Mouse (Mus musculus): Measurements from ENCODE around the gene Cks1b. TPM values are rescaled to one million over a fixed set of nuclear protein-coding genes. Genes with fewer than 3 reads are reported as not detected.

The Cks1b gene
- polyA plus RNA-seq, 1 experiment from 2014 or later: 510 TPM

DNA sequence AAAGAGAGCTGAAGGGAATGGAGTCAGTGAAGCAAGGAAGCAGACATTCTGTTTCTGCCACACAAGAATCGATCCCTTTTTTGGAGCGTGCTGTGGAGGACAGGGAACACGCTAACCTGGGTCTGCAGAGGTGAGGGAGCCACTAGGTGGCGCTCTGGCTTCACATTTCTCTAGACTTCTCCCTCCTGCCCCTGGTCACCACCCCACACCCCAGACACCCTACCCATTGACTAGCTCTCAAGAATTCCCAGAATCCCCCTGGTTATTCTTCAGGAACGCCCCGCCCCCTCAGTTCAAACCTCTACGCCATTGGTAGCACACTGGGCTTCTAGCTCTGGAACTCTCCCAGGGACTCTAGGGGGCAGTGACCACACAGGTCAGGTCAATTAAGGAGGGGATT lies 31.4 kb upstream of the Cks1b start:
- no peaks in the 10 kb centered on the region for H3K9me3 ChIP-seq (ENCODE audit: control insufficient read depth, low read length)
- peaks cover 26% of the 10 kb centered on the region for H3K36me3 ChIP-seq (ENCODE audit: control insufficient read depth, insufficient read depth, low read length)
- WGBS: 48% methylated on average over 7 of the region's 7 CpGs
- no peak overlapping the region for H3K4me2 ChIP-seq (ENCODE audit: low read length)
- DNase-seq (ENCODE audit: low spot score) (peak; percentile 85), ATAC-seq (replicated peaks; ENCODE audit: low FRiP score, low TSS enrichment, low read depth) (0 out of 2 replicates have a peak, but pooled peaks have one; percentile 32)
- no peak overlapping the region for H3K4me3 ChIP-seq (ENCODE audit: low read depth, low read length)
- H3K27me3 ChIP-seq (replicated peaks; ENCODE audit: control insufficient read depth, insufficient read depth, low read length): no peaks in the 10 kb centered on the region
- H3K4me1 ChIP-seq (replicated peaks; ENCODE audit: control insufficient read depth, insufficient read depth, low read length): 0 out of 2 replicates have a peak, but pooled peaks cover 4% of the 10 kb centered on the region
- no peak overlapping the region for H3K9ac ChIP-seq (ENCODE audit: low read length)
- H3K27ac ChIP-seq (ENCODE audit: low read depth): no peak overlapping the region

DNA sequence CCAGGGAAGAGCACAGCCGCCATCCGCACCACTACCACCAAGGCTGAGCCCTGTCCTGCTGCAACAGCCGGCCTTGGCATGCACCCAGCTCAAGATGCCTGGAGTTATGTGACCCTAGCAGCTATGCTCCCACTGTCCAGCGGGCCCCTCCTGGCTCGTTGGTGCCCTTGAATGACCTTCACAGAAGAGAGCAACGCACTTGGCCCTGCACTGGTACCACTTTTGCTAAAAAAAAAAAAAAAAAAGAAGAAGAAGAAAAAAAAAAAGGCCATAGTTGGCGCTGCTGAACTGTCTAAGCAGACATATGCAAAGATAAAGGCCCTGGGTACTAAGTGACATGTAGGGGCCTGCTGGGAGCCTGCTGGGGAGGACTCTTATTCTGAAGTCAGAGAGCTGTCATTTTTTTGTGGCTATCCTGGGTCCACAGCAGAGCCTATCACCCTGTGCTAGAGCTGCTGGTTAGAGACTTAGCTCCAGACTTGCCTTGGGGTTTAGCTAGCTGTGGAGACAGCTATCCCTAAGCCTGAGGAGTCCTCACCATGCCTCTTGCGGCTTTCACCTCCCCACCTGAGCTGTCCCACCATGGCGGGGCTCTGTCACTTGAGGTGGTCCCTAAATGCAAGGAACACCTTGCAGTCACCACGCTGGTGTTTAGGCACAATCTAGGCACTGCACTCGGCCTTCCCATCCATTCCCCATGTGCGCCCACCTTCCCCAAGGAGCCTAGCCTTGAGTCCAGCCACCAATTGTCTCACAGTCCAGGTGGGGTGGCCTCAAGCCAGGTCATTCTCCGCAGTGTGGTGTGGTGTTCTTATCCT lies 30.7 kb upstream of the Cks1b start:
- 63% methylated on average over 13 of the region's 13 CpGs for WGBS

GRCm38 (mm10) chr3:89440691-89441090 lies 22.5 kb upstream of the Cks1b start:
- no peak for ATAC-seq (replicated peaks; ENCODE audit: low FRiP score, low TSS enrichment, low read depth)
- no peak overlapping the region for H3K4me3 ChIP-seq (ENCODE audit: low read depth, low read length)
- H3K4me2 ChIP-seq (ENCODE audit: low read length): no peak overlapping the region
- no peak overlapping the region for H3K27ac ChIP-seq (ENCODE audit: low read depth)
- H3K27me3 ChIP-seq (replicated peaks; ENCODE audit: control insufficient read depth, insufficient read depth, low read length): no peaks in the 10 kb centered on the region
- DNase-seq (ENCODE audit: low spot score): no peak
- peaks cover 10% of the 10 kb centered on the region for H3K4me1 ChIP-seq (replicated peaks; ENCODE audit: control insufficient read depth, insufficient read depth, low read length)
- H3K9me3 ChIP-seq (ENCODE audit: control insufficient read depth, low read length): no peaks in the 10 kb centered on the region
- WGBS: 100% methylated on average over 2 of the region's 2 CpGs
- H3K9ac ChIP-seq (ENCODE audit: low read length): no peak overlapping the region
- H3K36me3 ChIP-seq (ENCODE audit: control insufficient read depth, insufficient read depth, low read length): peaks cover 18% of the 10 kb centered on the region

More for the DNA sequence above, 30.7 kb upstream of the Cks1b start:
- H3K9me3 ChIP-seq (ENCODE audit: control insufficient read depth, low read length): no peaks in the 10 kb centered on the region
- no peak overlapping the region for H3K9ac ChIP-seq (ENCODE audit: low read length)
- 0 out of 2 replicates have a peak, but pooled peaks cover 4% of the 10 kb centered on the region for H3K4me1 ChIP-seq (replicated peaks; ENCODE audit: control insufficient read depth, insufficient read depth, low read length)
- H3K4me2 ChIP-seq (ENCODE audit: low read length): no peak overlapping the region
- no peak overlapping the region for H3K4me3 ChIP-seq (ENCODE audit: low read depth, low read length)
- no peak for DNase-seq (ENCODE audit: low spot score)
- H3K27me3 ChIP-seq (replicated peaks; ENCODE audit: control insufficient read depth, insufficient read depth, low read length): no peaks in the 10 kb centered on the region
- H3K36me3 ChIP-seq (ENCODE audit: control insufficient read depth, insufficient read depth, low read length): peaks cover 29% of the 10 kb centered on the region
- ATAC-seq (replicated peaks; ENCODE audit: low FRiP score, low TSS enrichment, low read depth): no peak
- H3K27ac ChIP-seq (ENCODE audit: low read depth): no peak overlapping the region

DNA sequence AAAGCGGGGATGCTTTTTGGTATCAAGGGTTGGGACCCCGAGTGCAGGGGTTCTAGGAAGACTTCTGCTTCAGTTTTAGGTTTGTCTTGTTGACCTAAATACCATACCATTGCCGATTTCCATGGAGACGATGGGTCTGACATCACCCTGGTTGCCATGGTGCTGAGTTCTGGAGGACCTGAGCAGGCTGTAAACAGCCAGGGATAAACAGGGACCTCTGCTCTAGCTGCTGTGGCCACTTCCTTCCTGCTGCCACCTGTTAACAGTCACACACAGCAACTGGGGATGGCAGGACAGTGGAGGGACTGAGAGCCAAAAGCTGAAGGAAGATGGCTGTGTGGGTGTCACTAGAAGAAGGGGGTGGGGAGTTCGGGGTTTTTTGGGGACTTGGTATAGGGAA lies 19.1 kb upstream of the Cks1b start:
- Histone ChIP-seq H3K27ac (ENCODE audit: low read depth) (peak overlapping the region; percentile 58), H3K4me1 (replicated peaks; ENCODE audit: control insufficient read depth, insufficient read depth, low read length) (peaks cover 10% of the 10 kb centered on the region), H3K36me3 (ENCODE audit: control insufficient read depth, insufficient read depth, low read length) (peaks cover 34% of the 10 kb centered on the region), H3K4me2 (ENCODE audit: low read length) (peak overlapping the region; percentile 58), H3K9ac (ENCODE audit: low read length) (peak overlapping the region; percentile 56), H3K27me3 (replicated peaks; ENCODE audit: control insufficient read depth, insufficient read depth, low read length) (no peaks in the 10 kb centered on the region), H3K9me3 (ENCODE audit: control insufficient read depth, low read length) (no peaks in the 10 kb centered on the region), H3K4me3 (ENCODE audit: low read depth, low read length) (peak overlapping the region; percentile 50)
- ATAC-seq (replicated peaks; ENCODE audit: low FRiP score, low TSS enrichment, low read depth) (no peak), DNase-seq (ENCODE audit: low spot score) (no peak)
- 36% methylated on average over 5 of the region's 5 CpGs for WGBS

- Histone ChIP-seq H3K4me3 (ENCODE audit: low read depth, low read length) (peak within 1 kb of the TSS; percentile 50), H3K4me2 (ENCODE audit: low read length) (peak within 1 kb of the TSS; percentile 58), H3K36me3 (ENCODE audit: control insufficient read depth, insufficient read depth, low read length) (peaks cover 36% of the 10 kb centered on the region), H3K9me3 (ENCODE audit: control insufficient read depth, low read length) (no peaks in the 10 kb centered on the region), H3K27me3 (replicated peaks; ENCODE audit: control insufficient read depth, insufficient read depth, low read length) (no peaks in the 10 kb centered on the region), H3K9ac (ENCODE audit: low read length) (peak within 1 kb of the TSS; percentile 56), H3K4me1 (replicated peaks; ENCODE audit: control insufficient read depth, insufficient read depth, low read length) (peaks cover 14% of the 10 kb centered on the region), H3K27ac (ENCODE audit: low read depth) (peak within 1 kb of the TSS; percentile 58)
- WGBS: 5% methylated on average over 16 of the region's 16 CpGs
- ATAC-seq (replicated peaks; ENCODE audit: low FRiP score, low TSS enrichment, low read depth): peak; percentile 84
- DNase-seq (ENCODE audit: low spot score): peak; percentile 78
Measured at GRCm38 (mm10) chr3:89436176-89437113, 18.3 kb upstream of the Cks1b start, which contains the start of gene Pbxip1. Gene Pbxip1 (plus strand): TSS chr3:89436706.

DNA sequence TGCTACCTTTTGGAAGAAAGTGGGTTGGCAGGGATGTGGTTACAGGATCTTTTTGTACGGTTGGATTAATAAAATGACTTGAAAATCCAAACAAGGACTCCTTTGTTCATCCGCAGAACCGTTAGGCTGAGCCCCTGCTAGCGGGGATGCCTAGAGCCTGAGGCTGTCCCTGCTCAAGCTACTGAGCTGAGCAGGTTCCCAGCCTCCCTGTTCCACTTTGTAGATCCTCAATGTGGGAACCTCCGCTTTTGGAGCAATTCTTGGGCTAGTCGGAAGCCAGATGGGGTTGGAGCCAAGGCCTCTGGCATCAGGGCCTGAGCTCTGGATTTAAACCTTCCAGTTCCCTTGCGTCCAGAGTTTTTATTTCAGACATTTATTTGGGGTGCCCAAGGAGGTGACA lies 16.9 kb upstream of the Cks1b start:
- 81% methylated on average over 7 of the region's 7 CpGs for WGBS

DNA sequence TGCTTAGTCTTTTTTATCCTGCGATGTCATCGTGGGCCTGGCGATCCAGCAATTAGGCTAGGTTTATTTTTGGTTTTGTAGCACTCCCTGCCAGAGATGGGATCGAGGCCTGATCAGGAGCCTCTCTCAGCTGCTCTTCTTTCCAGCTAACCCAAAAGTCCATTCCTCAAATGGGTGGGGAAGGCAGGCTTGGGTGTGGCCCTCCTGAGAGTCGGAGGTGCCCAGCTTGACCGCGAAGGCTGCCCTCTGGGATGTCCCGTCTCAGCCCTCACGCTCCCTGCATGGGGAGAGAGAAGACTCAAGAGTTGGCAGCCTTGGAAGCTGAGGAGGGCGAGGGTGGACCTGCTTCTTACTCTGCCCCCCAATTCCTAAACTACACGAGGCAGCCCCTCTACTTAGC lies 16.3 kb upstream of the Cks1b start:
- Histone ChIP-seq H3K4me2 (ENCODE audit: low read length) (no peak overlapping the region), H3K9me3 (ENCODE audit: control insufficient read depth, low read length) (no peaks in the 10 kb centered on the region), H3K9ac (ENCODE audit: low read length) (no peak overlapping the region), H3K36me3 (ENCODE audit: control insufficient read depth, insufficient read depth, low read length) (peaks cover 34% of the 10 kb centered on the region), H3K27me3 (replicated peaks; ENCODE audit: control insufficient read depth, insufficient read depth, low read length) (no peaks in the 10 kb centered on the region), H3K27ac (ENCODE audit: low read depth) (no peak overlapping the region), H3K4me3 (ENCODE audit: low read depth, low read length) (no peak overlapping the region), H3K4me1 (replicated peaks; ENCODE audit: control insufficient read depth, insufficient read depth, low read length) (peaks cover 20% of the 10 kb centered on the region)
- no peak for ATAC-seq (replicated peaks; ENCODE audit: low FRiP score, low TSS enrichment, low read depth)
- 75% methylated on average over 11 of the region's 11 CpGs for WGBS
- DNase-seq (ENCODE audit: low spot score): no peak

More for the DNA sequence above, 16.9 kb upstream of the Cks1b start:
- no peak for DNase-seq (ENCODE audit: low spot score)
- Histone ChIP-seq H3K36me3 (ENCODE audit: control insufficient read depth, insufficient read depth, low read length) (peaks cover 34% of the 10 kb centered on the region), H3K4me1 (replicated peaks; ENCODE audit: control insufficient read depth, insufficient read depth, low read length) (peaks cover 20% of the 10 kb centered on the region), H3K27me3 (replicated peaks; ENCODE audit: control insufficient read depth, insufficient read depth, low read length) (no peaks in the 10 kb centered on the region), H3K4me3 (ENCODE audit: low read depth, low read length) (no peak overlapping the region), H3K9ac (ENCODE audit: low read length) (no peak overlapping the region), H3K27ac (ENCODE audit: low read depth) (no peak overlapping the region), H3K9me3 (ENCODE audit: control insufficient read depth, low read length) (no peaks in the 10 kb centered on the region), H3K4me2 (ENCODE audit: low read length) (no peak overlapping the region)
- ATAC-seq (replicated peaks; ENCODE audit: low FRiP score, low TSS enrichment, low read depth): no peak

GRCm38 (mm10) chr3:89432606-89433005 lies 14.4 kb upstream of the Cks1b start:
- Histone ChIP-seq H3K4me2 (ENCODE audit: low read length) (no peak overlapping the region), H3K27ac (ENCODE audit: low read depth) (no peak overlapping the region), H3K27me3 (replicated peaks; ENCODE audit: control insufficient read depth, insufficient read depth, low read length) (no peaks in the 10 kb centered on the region), H3K9ac (ENCODE audit: low read length) (no peak overlapping the region), H3K36me3 (ENCODE audit: control insufficient read depth, insufficient read depth, low read length) (peaks cover 44% of the 10 kb centered on the region), H3K9me3 (ENCODE audit: control insufficient read depth, low read length) (no peaks in the 10 kb centered on the region), H3K4me1 (replicated peaks; ENCODE audit: control insufficient read depth, insufficient read depth, low read length) (peaks cover 20% of the 10 kb centered on the region), H3K4me3 (ENCODE audit: low read depth, low read length) (no peak overlapping the region)
- ATAC-seq (replicated peaks; ENCODE audit: low FRiP score, low TSS enrichment, low read depth) (no peak), DNase-seq (ENCODE audit: low spot score) (no peak)
- WGBS: 96% methylated on average over 7 of the region's 8 CpGs

Data from intestine, embryonic 14.5 days (tissue).